Mouse (Mus musculus): Measurements from ENCODE around the gene Evl.
A peak's percentile ranks its signal among the peaks of the same experiment; 100 is the strongest.
"Not testable (repeated sequence)": the region's sequence is repeated elsewhere in the genome, so short reads cannot be mapped to it uniquely, and the experiment has no call there.

Gene Evl

DNA sequence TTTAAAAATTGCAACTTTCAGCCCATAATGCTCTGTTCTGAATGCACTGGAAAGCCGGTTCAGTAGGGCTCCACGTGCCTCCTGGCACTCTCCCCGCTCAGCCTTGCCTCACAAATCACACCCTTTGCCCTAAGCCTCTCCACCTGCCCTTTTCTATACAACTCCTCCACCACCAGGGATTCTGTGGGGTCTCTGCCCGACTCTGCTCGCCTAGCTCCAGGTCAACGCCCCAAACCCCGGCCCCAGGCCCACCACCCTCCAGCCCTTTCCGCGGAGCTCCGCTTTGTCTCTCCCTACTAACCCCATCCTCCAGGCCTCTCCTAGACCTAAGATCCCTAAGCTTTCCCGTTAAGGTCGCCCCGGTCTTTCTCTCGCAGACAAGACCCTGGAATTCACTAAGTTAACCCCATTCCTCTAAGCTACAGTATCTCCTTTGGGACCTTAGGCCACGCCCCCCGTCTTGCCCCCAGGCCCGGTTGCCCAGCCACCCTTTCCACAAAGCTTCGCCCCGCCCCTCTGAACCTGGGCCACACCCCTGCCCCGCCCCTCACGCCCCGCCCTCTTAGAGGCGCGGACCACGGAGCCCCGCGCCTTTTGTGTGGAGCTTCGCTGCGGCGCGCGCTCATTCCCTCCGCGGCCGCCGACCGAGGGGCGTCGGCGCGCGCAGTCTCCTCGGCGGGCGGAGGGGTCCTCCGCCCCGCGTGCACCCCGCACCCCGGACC, at the start of gene Evl:
TSS of gene Evl (plus strand) at position 601 of the 722 bp plus-strand sequence.
- peak; percentile 91 for DNase-seq (ENCODE audit: low spot score)

DNA sequence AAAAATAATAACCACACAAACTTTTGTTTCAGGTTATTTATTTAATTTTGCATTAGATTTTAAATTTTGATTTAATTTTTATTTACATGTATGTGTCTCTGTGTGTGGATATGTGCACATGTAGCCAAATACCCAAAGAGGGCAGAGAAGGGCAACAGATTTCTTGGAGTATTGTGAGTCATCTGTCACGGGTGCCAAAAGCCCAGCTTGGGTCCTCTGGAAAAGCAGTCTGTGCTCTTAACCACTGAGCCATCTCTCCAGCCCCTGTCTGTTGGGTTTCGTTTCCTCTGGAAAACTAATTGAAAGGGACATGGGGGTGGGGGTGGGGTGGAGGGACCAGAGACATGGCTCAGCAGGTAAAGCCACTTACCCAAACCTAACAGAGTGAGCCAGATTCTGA, 48.7 kb upstream of the Evl start:
- DNase-seq (ENCODE audit: low spot score): no peak

DNA sequence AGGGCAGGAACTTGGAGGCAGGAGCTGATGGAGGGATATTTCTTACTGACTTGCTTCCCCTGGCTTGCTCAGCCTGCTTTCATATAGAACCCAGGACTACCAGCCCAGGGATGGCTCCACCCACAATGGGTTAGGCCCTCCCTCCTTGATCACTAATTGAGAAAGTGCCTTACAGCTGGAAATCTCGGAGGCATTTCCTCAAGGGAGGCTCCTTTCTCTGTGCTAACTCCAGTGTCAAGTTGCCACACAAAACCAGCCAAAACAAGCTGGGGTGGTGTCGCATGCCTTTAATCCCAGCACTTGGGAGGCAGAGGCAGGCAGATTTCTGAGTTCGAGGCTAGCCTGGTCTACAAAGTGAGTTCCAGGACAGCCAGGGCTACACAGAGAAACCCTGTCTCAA, 47.5 kb upstream of the Evl start:
- not testable (repeated sequence) for DNase-seq (ENCODE audit: low spot score)

DNA sequence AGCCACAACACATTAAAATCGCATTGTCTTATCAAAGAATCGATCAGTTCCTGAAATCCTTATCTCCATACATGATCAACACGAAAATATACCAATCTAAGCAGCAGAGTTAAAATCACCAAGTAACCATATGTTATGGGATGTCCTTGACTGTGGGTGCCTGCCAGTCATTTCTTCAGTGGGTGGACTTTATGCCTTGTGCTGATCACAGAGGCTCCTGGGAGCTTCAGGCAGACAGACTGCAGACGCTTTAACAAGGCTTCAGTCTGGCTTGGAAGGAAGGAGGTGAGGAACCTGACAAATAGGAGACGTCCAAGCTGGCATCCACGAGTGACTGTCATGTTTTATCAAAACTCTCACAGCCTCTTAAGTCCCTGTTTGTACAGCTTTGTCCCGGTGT, 43.9 kb upstream of the Evl start:
- no peak for DNase-seq (ENCODE audit: low spot score)

DNA sequence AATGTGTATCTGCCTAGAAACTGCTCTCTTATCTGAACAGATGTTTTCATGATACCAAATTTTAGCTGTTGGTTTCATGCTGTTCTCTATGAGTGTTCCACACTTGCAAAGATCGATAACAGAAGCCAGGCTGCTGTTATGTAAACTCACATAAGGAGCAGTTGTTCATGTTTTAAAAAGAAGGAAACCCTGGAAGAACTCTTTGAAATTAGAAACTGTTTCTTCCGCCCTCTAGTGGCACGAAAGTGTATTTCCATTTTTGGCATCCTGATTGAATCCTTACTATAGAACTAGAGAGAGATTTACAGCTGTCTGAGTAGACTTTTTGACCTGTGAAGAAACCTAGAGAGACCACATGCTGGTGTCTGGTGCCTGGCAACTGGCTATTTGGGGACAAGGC, 43.5 kb upstream of the Evl start:
- no peak for DNase-seq (ENCODE audit: low spot score)

DNA sequence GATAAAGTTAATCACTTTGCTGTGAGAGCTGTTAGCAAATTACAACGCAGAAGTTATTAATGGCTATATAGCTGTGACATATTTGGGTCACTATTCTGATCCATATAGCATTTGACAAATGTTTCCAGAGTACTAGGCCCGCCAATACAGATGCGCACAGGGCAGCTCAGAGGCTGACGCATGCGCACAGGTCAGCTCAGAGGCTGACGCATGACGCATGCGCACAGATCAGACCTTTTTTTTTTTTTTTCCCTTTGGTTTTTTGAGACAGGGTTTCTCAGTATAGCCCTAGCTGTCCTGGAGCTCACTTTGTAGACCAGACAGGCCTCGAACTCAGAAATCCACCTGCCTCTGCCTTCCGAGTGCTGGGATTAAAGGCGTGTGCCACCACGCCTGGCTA, 39.1 kb upstream of the Evl start:
- DNase-seq (ENCODE audit: low spot score): no peak

DNA sequence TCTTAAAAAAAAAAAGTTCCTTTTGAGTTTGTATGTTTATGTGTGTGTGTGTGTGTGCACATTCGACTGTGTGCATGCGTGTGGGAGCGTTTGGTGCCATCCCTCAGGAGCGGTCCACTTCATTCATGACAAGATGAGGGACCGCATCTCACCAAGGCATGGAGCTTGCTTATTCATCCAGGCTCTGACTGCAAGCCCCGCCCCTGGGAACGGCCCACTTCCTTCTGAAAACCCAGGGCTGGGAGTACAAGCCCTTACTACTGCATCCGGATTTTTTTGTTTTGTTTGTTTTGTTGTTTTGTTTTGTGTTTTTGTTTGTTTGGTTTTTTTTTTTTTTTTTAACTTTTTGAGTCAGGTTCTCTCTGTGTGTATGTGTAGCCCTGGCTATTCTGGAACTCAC, 35.1 kb upstream of the Evl start:
- DNase-seq (ENCODE audit: low spot score): no peak

DNA sequence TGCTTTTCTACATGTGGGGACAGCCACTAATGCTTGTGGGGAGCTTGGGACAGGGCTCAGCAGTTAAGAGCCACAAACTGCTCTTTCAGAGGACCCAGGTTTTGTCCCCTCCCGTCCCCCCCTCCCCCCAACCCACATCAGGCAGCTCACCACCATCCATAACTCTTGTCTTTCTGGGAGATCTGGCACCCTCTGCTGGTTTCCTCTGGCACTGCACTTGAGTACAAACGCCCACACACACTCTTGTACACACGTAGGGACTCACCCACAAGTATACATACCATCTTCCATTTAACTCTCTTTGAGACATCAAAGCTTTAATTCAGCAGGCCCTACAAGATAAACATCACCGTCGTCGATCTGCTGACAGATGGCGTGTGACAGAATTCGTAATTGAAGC, 25.3 kb upstream of the Evl start:
- DNase-seq (ENCODE audit: low spot score): peak; percentile 18

DNA sequence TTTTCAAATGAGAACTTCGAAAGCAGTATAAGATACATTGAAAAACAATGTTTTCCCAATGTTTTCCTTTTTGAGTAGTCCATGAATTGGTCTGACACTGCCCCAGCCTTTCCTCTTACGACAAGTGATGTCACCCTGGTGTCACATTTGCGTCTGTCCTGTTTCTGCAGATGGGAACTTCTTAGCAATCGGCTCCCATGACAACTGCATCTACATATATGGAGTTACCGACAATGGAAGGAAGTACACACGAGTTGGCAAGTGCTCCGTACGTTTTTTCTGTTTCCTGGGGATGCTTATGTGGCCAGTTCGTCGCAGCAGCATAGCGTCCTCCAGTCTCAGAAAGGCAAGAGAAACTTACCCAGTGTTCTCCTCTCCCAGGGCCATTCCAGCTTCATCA, 20.0 kb upstream of the Evl start:
- DNase-seq (ENCODE audit: low spot score): no peak

DNA sequence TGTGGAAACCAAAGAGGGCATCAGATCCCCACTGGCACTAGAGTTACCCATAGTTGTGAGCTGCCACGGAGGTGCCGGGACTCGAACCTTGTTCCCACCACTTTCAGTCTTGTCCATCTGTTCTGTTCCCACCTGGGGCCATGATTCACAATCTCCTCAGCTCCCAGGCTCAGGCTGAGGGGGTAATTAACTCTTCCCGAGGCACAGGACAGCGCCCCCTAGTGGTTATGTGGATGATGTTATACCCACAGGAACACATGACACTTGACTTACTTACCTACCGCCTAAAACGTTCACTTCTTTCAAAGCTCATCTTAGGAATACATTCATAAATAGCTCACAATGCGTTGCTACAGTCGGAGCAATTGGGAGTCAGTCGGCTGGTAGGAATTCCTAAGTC, 18.1 kb upstream of the Evl start:
- DNase-seq (ENCODE audit: low spot score): no peak

DNA sequence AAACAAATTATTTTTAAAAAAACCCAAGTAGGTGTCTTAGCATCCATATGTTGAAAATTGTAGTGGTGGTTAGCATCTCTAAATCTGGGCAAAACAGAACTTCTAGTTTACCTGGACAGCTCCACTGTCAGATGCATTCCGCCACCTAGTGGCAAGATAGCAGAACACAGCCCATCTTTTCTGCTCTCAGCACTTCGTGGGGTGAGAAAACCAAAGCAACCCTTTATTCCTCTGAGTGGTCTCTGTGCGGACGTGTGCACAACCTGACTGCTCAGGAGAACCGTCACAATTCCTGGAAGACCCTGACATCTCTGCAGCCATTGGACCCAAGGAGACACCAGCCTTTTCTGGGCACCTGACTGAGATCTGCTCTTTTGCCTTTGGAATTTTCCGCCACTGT, 13.4 kb upstream of the Evl start:
- no peak for DNase-seq (ENCODE audit: low spot score)

DNA sequence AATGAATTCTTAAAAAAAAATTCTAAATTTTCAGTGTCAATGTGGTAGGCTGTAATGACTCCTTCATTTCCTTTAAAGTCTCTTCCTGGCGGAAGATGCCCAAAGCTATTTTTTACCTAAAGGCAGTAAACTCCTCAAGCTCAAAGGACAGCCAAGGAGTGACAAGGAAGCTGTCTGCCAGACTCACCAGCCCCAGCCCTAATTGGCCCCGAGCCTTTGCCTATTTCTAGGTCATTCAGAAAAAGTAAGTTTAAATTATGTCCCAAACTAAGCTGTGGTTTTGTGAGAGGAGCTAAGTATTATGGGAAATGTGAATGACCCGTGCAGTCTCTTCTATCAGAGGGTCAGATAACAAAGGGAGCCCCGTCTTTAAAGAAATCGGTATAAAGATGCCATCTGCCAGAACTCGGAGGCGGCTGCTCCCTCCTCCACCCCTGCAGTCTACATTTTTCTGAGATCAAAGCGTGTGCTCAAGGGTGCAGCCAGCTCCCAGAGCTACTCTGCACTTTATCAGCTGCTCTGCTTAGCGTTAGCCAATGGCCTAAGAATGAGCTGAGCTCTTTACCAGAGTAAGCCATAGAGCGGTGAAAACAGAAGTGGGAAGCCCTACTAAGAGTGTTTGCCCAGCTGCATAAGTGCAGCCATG, 7.9 kb upstream of the Evl start:
- DNase-seq (ENCODE audit: low spot score): no peak

DNA sequence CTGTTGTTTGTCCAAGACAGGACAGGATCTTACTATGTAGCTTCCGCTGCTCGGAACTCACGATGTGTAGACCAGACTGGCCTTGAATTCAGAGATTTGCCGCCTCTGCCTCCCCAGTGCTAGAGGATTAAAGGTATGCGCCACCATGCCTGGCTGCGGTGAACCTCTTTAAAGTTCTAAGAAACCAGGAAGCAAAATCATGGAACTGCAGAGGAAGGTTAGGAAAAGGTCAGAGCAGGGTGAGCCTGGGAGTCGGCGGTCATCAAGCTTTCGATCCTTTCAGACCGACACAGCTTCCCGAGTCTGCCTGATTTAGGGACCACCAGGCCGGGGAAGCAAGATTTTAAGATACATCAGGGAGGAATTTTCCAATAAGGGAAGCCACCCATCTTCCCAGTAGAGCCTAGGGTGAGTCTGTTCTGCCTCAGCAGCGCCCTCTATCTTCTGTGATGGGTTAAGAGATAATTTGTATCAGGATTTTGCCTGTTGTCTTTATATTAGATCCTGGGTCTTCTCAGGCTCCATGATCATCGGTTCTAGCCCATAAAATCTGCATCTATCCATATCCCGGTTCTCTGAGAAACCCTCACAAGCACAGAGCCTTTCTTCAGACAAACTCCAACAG, 7.2 kb upstream of the Evl start:
- DNase-seq (ENCODE audit: low spot score): no peak

DNA sequence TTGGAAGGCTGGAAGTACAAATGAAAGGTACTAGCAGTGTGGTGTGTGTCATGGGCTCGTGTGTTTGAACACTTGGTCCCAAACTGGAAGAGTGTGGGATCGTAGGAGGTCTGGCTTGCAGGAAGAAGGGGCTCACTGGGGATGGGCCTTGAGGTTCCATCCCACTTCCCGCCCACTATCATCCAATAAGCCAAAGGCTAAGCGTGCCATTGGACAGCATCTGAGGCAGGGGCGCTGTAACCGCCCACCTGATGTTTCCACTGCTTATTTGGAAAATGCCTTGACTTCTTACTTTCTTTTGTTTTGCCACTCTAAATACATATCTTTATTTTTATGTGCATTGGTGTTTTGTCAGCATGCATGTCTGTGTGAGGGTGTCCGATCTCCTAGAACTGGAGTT, 2.8 kb upstream of the Evl start:
- DNase-seq (ENCODE audit: low spot score): no peak

DNA sequence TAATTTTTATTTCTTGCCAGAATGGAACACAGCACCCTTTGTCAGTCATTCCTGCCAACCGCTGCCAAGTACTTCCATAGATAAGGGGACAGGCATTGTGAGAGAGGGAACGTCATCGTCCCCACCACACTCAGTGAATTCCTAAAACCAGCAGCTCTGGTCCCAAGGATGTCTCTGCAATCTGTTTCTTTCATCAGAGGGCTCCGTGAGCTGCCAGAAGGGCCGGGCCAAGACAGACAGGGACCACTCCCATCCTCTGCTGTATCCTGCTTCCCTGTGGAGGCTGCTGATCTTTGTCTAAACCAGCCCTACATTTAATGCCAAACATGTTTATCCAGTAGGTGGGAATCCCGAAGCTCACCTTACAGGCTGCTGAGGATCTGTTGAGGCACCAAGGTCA, 1.4 kb upstream of the Evl start:
- no peak for DNase-seq (ENCODE audit: low spot score)

DNA sequence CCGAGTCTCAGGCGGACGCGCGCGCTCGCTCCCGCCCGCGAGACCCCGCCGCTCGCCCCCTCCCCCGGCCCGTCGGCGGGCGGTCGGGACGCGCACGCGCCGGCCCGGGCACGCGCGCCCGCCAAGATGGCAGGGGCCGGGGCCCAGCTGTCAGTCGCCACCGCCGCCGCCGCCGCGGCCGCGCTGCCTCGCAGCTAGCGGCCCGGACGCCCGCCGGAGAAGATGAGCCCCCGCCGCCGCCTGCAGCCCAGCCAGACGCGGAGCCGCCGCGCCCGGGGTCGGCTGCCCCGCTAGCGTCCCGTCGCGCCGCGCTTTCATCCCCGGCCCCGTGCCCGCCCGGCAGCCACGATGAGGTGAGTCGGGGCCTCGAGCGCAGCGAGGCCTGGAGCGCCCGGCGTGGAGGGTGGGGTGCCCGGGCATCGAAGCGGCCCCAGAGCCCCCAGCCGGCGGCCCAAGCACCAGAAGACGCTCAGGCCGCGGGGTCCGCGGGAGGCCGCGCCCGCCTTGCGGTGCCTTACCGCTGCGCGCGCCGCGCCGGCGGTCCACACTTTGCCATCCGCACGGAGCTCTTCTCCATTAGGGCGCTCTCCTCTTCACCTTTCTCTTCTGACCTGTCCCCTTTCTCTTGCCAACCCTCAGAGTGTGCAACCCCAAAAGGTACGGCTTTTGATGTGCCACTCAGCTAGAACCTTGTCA, 489 bp downstream of the Evl start:
- DNase-seq (ENCODE audit: low spot score): no peak

DNA sequence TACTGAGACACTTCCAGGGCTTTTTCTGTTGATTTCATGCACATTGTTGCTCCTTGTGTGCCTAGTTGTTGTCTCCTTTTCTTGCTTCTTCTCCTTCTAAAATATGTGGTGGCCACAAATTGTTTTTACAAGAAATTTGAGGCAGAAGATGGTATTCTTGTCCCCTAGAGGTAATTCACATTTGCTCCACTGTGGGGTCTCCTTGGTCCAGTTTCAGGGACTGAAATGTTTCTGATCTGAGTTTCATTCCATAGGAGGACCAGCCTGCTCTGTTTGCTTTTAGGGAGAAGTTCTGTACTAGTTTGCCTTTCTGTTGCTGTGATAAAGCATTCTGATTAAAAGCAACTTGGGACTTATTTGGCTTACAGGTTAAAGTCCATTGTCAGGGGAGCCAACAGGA, 3.7 kb downstream of the Evl start:
- no peak for DNase-seq (ENCODE audit: low spot score)

DNA sequence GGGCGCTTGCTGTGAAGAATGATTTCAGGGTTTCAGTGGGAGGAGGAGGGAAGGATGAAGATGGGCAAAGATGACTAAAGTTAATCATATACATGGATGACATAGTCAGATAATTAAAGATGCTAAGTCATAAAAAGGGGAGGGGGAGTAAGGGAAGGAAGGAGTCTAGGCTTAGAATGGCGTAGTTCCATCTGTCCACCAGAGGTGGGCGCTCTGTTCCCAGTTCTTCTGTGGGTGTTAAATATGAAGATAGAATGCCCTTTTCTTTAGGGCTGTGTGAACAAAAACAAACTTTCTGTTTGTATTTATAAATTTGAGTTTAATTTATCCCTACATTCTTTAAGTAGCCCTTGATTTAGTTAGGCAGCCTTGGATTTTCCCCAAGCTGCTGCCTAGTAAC, 8.7 kb downstream of the Evl start:
- DNase-seq (ENCODE audit: low spot score): no peak

DNA sequence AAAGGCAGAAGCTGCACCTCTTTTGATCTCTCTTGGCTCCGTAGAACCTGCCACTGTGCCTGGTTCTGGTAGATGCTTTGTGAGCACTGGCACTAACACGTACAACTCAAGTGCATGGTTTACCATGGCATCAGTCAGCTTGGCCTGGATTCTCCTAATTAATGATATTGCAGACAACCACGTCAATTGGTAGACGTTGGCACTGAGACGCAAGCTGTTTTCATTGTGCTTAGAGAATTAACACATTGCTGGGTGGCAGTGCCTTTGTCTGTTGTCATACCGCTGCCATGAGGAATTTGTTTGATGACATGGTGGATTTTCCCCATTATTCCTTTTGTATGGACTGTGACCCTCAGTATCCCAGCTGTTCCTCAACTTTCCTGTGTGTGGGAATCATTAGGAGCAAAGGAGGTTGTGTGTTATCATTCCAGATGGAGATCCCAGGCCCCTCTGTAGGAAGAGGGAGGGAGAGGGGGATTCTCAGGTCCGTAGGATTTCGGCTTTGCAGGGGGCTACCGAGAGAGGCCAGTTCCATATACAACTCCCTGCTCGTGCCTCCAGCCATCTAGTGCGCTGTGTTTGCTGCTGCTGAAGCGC, 10.5 kb downstream of the Evl start:
- DNase-seq (ENCODE audit: low spot score): no peak

DNA sequence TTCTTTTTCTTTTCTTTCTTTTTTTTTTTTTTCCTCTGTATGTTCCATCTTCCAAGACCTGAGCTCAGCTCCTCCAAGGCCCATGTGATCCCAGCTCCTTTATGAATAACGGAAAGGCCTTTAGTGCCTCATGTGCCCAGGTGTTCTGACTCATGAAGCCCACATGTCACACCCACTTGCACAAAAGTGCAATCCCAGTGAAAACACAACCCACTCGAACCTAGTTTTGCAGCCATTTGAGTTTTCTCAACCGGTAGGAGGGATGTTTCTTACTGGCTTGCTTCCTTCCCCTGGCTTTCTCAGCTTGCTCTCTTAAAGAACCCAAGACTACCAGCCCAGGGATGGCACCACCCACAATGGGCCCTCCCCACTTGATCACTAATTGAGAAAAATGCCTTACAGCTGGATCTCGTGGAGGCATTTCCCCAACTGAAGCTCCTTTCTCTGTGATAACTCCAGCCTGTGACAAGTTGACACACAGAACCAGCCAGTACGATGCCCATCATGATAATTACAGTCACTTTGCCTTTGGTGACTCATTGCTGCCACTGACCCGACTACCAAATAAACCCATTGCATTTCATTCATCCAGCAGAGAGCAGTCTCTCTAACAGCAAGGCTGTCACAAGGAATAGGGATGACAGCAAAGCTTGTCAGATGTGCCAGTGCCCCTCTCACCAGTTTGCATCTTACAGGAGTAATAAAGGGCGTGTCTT, 24.8 kb downstream of the Evl start:
- DNase-seq (ENCODE audit: low spot score): no peak

DNA sequence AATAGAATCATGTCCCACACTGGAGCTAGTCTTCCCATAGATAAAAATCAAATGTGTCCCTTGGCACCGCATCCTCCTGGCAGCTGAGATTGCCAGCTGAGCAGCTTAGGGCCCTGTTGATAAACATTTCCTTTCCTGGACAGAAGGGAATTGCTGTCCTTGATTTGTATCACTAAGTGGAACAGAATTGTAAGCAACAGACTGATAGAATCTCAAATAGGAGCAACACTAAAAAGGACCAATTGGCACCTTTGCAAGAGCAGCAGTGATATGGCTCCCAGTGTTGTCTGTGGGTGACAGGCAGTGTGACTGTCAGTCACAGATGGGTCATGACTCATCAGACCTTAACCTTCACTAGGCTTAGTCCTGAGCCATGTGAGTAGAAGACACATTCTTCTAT, 29.3 kb downstream of the Evl start:
- no peak for DNase-seq (ENCODE audit: low spot score)

DNA sequence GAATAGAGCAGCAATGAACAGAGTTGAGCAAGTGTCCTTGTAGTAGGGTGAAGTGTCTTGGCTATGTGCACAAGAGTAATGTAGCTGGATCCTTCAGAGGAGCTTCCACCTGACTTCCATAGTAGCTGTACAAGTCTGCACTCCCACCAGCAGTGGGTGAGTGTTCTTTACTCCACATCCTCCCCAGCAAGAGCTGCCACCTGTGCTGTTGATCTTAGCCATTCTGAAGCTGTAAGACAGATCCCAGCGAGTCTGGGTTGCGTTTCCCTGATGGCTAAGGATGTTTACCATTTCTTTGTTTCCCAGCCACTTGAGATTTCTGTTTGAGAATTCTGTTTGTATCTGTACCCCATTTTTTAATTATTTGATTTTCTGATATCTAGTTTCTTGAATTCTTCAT, 35.6 kb downstream of the Evl start:
- DNase-seq (ENCODE audit: low spot score): no peak
